Mouse (Mus musculus) urinary bladder, postnatal 14 days (tissue): ENCODE measurements around the gene Nt5c3b.

Experiments
- DNase-seq: peaks from one replicate; pipeline ENCODE4 v3.0.0; 2021; ENCODE audit warnings: low spot score

The Nt5c3b gene

DNA sequence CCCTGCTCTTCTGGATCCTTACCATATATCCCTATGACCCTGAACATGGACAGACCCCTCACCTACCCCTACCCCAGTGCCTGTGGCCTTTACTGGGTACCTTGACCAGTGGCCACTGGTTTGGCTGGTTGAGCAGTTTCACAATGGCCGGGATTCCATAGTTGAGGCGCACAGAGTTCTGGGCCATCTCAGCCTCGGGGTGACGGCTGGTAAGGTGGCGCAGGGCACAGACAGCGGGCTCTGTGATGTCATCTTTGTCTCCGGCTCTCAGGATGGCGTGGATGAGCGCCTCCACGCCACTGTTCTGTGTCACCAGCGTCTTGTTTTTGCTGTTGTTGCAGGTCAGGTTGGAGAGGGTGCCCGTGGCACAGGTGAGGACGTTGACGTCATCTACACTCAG is 63.6 kb downstream of the Nt5c3b start:
- no peak for DNase-seq

DNA sequence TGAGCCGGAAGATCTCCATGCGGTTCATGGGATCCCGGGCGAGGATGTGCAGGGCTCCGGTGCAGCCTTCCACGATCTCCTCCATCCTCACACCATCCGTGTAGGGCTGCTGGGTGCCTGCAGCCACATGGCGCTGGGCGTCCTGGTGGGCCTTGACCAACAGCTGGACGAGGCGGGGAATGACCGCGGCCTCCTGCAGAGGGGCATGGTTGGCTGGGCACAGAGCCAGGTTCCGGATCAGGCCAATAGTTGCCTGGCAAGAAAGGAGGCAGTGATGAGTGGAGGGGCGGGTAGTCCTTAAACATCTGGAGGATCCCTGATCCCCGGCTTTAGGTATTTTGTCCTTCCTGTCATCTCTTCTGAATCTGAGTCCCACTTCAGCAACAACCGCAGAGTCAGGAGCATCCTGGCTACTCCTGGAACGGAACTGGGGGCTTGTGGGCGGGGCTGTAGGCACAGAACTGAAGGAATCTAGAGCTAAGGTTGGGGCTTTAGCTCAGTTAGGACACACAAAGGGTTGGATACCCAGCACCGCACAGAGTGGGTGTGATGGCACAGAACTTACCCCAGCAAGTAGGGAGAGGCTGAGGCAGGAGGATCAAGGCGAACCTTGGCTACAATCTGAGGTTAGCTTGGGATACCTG is 64.7 kb downstream of the Nt5c3b start:
- no peak for DNase-seq

DNA sequence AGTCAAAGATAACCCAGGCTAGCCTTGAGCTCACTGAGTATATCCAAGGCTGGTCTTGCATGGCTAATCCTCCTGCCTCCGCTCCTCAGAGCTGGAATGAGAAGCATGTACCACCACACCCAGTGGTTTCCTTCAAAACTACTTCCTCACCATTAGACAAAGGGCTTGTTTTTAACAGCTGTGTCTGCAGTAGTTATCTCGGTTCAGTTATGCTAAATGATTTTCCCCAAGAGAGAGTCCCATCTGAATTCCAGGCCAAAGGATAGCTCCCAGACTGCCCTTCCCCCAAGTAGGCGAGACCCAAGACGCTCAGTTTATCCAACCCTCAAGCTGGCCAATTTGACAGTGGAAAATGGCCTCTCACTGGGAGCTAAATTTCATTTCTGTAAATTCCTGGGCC is 65.6 kb downstream of the Nt5c3b start:
- DNase-seq = no peak

DNA sequence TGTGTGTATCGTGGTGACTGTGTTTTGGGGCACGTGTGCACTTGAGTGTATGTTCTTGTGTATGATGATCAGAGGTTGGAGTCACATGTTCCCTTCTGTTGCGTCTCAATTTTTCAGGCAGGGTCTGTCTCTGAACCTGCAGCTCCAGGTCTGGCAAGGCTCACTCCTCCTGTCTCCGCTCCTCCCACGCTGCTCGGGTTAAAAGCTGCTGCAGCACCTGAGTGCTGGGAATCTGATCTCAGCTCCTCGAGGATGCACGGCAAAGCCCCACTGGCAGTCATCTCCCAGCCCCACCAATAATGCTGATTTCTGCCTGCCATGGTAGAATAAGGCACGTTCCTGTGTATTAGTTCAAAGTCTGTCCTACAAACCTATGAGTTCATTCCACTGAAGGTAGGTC is 66.5 kb downstream of the Nt5c3b start:
- no peak for DNase-seq
